Mouse (Mus musculus): ENCODE data around the gene Tex45. TPM values are rescaled to one million over a fixed set of nuclear protein-coding genes. Genes with fewer than 3 reads are reported as not detected.

Tex45 gene
- polyA plus RNA-seq (2015; fragmentation: Nextera tagmentation; extraction: Ambion mirVana) = not detected in 2 replicates

DNA sequence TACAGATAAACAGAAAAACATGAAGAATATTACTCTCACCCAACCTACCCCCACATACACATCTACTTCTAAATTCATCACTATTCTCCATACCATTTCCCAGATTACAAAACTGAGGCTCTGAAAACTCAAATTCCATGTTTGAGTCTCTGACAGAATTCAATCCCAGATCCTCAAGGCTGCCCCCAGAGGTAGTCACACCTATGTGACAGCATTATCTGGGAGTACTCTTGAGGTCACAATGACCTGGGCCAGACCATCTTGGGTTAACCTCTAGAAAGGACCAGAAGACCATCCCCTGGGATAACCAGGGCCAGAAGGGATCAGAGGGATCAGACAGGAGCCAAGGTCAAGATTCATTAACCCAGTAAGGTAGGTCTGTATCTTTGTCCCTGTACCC is at the start of gene Tex45:
Gene Tex45 (plus strand): TSS at position 301 of the 400 bp plus-strand sequence.
- no peak for ATAC-seq (ENCODE audit: low FRiP score, low read depth)
- H3K27ac ChIP-seq = no peak within 1 kb of the TSS
- H3K36me3 ChIP-seq = no peaks in the 10 kb centered on the region
- H3K27me3 ChIP-seq = peaks cover 2% of the 10 kb centered on the region
- H3K4me2 ChIP-seq (replicated peaks) = no peak within 1 kb of the TSS
- no peak within 1 kb of the TSS for H3K9ac ChIP-seq
- no peak within 1 kb of the TSS for H3K4me3 ChIP-seq
- H3K4me1 ChIP-seq = peaks cover 12% of the 10 kb centered on the region; the same call in 1 of the 2 replicates
- H3K9me3 ChIP-seq = no peaks in the 10 kb centered on the region

DNA sequence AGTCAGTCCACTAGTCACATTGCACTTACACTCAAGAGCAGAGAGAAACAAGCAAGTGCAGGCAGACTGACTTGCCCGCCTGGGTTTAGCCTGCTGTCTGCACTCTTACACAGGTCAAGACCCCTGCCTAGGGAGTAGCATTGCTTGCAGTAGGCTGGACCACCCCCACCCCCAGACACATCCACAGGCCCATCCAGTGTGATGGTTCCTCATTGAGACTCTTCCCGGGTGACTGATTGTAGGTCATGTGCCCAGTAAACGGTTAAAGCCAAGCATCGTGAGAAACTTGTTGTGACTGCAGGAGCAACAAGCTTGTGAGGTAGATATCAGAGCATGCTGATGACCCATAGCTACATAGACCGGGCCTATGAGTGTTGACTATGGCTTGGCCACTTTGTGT is 49.2 kb upstream of the Tex45 start:
- Histone ChIP-seq H3K9me3 (no peaks in the 10 kb centered on the region), H3K4me1 (peaks cover 39% of the 10 kb centered on the region), H3K36me3 (no peaks in the 10 kb centered on the region), H3K9ac (no peak overlapping the region), H3K4me2 (replicated peaks) (no peak overlapping the region), H3K27ac (no peak overlapping the region), H3K27me3 (no peaks in the 10 kb centered on the region), H3K4me3 (no peak overlapping the region)
- no peak for ATAC-seq (ENCODE audit: low FRiP score, low read depth)
- 87% methylated on average over 5 of the region's 5 CpGs for WGBS

DNA sequence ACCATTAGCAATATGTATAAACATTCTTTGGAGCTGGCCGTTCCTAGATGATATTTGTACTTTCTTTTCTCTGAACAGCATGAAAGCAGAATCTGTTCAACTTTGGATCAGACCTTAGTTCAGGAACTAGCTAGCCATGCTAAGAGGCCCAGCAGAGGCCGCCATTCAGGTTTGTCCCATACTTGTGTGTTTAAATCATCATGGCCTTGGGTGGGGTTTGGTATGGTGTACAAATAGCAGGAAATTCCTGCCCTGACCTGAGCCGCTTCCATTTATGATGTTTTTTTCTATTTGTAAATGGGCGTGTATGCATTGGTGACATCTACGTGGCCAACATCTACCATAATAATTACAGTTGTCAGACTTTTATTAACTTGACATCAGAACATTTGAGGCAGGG is 45.4 kb upstream of the Tex45 start:
- no peak for ATAC-seq (ENCODE audit: low FRiP score, low read depth)
- 89% methylated on average over 5 of the region's 5 CpGs for WGBS
- Histone ChIP-seq H3K4me2 (replicated peaks) (no peak overlapping the region), H3K4me1 (peaks cover 9% of the 10 kb centered on the region), H3K27me3 (no peaks in the 10 kb centered on the region), H3K27ac (no peak overlapping the region), H3K9ac (no peak overlapping the region), H3K36me3 (peaks cover 26% of the 10 kb centered on the region), H3K4me3 (no peak overlapping the region), H3K9me3 (no peaks in the 10 kb centered on the region)

DNA sequence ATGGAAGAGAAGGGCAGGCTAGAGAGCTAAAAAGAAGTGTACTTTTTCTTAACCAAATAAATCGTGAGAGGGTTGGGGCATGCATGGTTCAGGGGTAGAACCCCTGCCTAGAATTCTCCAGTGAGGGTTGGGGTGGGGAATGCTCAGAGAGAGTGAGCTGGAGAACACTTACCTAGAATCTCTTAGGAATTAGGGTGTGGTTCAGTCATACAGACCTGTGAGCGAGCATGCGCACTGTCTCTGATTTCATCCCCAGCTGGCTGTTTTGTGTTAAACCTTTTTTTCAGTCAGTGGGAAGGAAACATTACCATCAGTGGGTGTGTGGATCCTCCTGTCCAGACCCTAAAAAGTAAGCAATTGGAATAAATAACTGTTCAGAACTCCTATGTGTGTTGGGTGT is 44.5 kb upstream of the Tex45 start:
- Histone ChIP-seq H3K27ac (no peak overlapping the region), H3K9ac (no peak overlapping the region), H3K36me3 (peaks cover 33% of the 10 kb centered on the region), H3K4me3 (no peak overlapping the region), H3K4me2 (replicated peaks) (no peak overlapping the region), H3K27me3 (no peaks in the 10 kb centered on the region), H3K4me1 (no peaks in the 10 kb centered on the region), H3K9me3 (no peaks in the 10 kb centered on the region)
- no peak for ATAC-seq (ENCODE audit: low FRiP score, low read depth)
- WGBS = 85% methylated on average over 3 of the region's 3 CpGs

DNA sequence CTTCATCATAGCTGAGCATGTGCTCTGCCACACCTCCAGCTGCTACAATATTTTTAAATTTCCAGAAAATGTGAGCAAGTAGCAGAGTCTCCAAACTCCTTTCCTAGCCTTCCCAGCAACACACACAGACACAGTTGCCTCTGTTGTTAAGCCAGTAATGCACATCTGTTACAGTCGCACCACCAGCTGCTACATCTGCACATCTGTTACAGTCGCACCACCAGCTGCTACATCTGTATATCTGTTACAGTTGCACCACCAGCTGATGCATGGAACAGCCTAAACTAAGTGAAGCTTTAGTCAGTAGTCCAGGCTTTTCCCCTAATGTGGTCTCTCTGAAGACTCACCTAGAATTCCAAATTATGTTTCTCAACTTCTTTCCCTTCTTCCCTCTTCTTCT is 42.2 kb upstream of the Tex45 start:
- no peaks in the 10 kb centered on the region for H3K4me1 ChIP-seq
- H3K9me3 ChIP-seq = no peaks in the 10 kb centered on the region
- 62% methylated on average over 2 of the region's 2 CpGs for WGBS
- no peak overlapping the region for H3K9ac ChIP-seq
- no peak overlapping the region for H3K4me3 ChIP-seq
- ATAC-seq (ENCODE audit: low FRiP score, low read depth) = no peak; the same call in 1 of the 2 replicates
- H3K4me2 ChIP-seq (replicated peaks) = no peak overlapping the region
- H3K27me3 ChIP-seq = no peaks in the 10 kb centered on the region
- peaks cover 56% of the 10 kb centered on the region for H3K36me3 ChIP-seq
- H3K27ac ChIP-seq = no peak overlapping the region

DNA sequence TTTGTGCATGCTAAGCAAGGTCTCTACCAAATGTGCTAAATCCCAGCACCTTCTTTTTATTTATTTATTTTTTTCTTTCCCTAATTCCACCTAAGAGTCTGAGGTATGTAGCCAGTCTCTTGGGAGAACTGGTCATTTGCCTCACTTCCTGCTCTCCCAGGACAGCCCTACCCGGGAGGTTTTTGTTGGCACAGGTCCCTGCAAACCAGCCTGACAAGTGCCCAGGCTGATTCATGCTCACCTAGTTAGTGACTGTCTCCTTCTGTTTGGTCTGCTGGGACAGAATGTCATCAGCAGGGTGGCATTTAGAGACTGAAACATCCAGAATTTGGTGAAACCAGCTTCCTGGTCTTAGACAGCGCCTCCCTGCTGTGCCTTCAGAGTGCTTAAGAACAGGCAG is 40.7 kb upstream of the Tex45 start:
- Histone ChIP-seq H3K36me3 (peaks cover 70% of the 10 kb centered on the region), H3K4me1 (no peaks in the 10 kb centered on the region), H3K27me3 (no peaks in the 10 kb centered on the region), H3K4me3 (no peak overlapping the region), H3K9me3 (no peaks in the 10 kb centered on the region), H3K9ac (no peak overlapping the region), H3K4me2 (replicated peaks) (no peak overlapping the region), H3K27ac (no peak overlapping the region)
- 80% methylated on average over 2 of the region's 2 CpGs for WGBS
- ATAC-seq (ENCODE audit: low FRiP score, low read depth) = no peak

DNA sequence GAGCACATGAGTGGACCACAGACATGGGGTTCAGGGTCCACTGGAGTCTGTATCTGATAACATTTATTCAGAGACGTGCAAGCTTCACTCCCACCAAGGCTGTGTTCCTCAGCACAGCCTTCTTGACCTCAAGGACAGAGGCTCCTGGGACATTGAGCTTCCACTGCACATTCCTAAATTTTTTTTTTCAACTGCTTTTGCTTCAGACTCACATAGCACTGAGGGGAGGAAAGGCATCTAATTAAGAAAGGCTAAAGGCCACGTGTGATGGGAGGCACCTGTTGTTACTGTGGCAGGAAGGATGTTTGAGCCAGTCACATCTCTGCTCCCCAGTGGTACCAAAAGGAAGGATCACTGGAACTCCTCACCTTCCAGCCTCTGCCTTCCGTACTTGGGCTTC is 39.5 kb upstream of the Tex45 start:
- no peak overlapping the region for H3K4me3 ChIP-seq
- H3K9me3 ChIP-seq = no peaks in the 10 kb centered on the region
- H3K27me3 ChIP-seq = no peaks in the 10 kb centered on the region
- ATAC-seq (ENCODE audit: low FRiP score, low read depth) = no peak
- no peak overlapping the region for H3K4me2 ChIP-seq (replicated peaks)
- peaks cover 81% of the 10 kb centered on the region for H3K36me3 ChIP-seq
- H3K4me1 ChIP-seq = no peaks in the 10 kb centered on the region
- H3K9ac ChIP-seq = no peak overlapping the region
- WGBS = 92% methylated on average over 3 of the region's 3 CpGs
- H3K27ac ChIP-seq = no peak overlapping the region

DNA sequence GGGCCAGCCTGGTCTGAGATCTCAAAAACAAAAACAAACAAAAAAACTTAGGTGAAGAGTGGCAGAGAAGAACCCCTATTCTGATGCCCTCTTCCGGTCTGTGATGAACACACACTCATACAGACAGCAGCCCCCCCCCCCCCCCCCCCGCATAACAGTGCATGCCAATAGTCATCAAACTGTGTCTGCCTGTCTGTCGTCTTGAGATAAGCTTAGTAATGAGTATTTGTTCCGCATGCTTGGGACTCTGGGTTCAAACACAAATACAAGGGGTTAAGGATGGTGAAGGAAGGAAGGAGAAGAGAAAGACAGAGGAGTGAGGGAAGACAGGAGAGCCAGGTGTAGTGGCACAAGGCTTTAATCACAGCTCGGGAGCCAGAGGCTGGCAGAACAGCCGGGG is 34.2 kb upstream of the Tex45 start:
- H3K4me1 ChIP-seq = no peaks in the 10 kb centered on the region
- H3K27me3 ChIP-seq = no peaks in the 10 kb centered on the region
- no peak overlapping the region for H3K9ac ChIP-seq
- H3K9me3 ChIP-seq = no peaks in the 10 kb centered on the region
- no peak overlapping the region for H3K4me3 ChIP-seq
- H3K4me2 ChIP-seq (replicated peaks) = no peak overlapping the region
- no peak overlapping the region for H3K27ac ChIP-seq
- ATAC-seq (ENCODE audit: low FRiP score, low read depth) = no peak
- WGBS = 81% methylated on average over 6 of the region's 6 CpGs
- peaks cover 98% of the 10 kb centered on the region for H3K36me3 ChIP-seq

DNA sequence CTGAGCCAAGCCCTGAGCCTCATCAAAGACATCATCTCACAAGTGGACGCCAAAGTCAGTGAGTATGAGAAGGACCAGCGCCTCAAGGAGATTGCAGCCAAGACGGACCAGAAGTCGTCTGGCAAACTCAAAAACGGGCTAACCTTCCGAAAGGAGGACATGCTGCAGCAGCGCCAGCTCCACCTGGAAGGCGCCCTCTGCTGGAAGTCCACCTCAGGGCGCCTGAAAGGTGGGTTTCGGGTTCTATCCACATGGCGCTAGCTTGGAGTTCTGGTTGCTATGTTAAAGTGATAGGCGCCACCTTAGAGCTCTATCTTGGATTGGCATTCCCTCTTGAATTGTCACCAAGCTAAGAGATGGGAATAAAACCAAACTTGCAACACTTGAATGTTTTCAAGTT is 31.2 kb upstream of the Tex45 start:
- H3K9ac ChIP-seq = no peak overlapping the region
- 80% methylated on average over 12 of the region's 12 CpGs for WGBS
- no peak for ATAC-seq (ENCODE audit: low FRiP score, low read depth)
- H3K4me3 ChIP-seq = no peak overlapping the region
- H3K27ac ChIP-seq = no peak overlapping the region
- H3K4me1 ChIP-seq = no peaks in the 10 kb centered on the region
- peaks cover 95% of the 10 kb centered on the region for H3K36me3 ChIP-seq
- no peak overlapping the region for H3K4me2 ChIP-seq (replicated peaks)
- H3K27me3 ChIP-seq = no peaks in the 10 kb centered on the region
- H3K9me3 ChIP-seq = no peaks in the 10 kb centered on the region

DNA sequence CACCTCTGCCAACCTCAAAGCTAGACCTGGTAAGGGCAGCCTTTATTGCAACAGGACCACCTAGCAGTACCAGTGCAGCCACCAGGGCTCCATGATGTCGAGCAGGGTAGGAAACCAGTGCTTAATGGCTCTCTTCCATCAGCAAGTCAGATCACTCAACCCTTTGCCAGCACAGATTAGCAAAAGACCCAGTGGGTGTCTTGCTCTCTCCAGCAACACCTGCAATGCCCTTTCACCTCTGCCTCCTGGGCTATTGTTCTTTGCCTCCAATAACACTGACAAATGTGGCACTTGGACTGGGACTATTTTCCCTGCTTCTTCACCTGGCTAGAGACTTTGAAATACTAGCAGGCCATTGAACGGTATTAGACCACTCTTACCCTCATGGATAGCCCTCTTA is 21.4 kb upstream of the Tex45 start:
- Histone ChIP-seq H3K27me3 (no peaks in the 10 kb centered on the region), H3K9ac (no peak overlapping the region), H3K4me1 (no peaks in the 10 kb centered on the region), H3K4me3 (no peak overlapping the region), H3K4me2 (replicated peaks) (no peak overlapping the region), H3K36me3 (peaks cover 94% of the 10 kb centered on the region), H3K9me3 (no peaks in the 10 kb centered on the region), H3K27ac (no peak overlapping the region)
- 89% methylated on average over 2 of the region's 2 CpGs for WGBS
- no peak for ATAC-seq (ENCODE audit: low FRiP score, low read depth)

DNA sequence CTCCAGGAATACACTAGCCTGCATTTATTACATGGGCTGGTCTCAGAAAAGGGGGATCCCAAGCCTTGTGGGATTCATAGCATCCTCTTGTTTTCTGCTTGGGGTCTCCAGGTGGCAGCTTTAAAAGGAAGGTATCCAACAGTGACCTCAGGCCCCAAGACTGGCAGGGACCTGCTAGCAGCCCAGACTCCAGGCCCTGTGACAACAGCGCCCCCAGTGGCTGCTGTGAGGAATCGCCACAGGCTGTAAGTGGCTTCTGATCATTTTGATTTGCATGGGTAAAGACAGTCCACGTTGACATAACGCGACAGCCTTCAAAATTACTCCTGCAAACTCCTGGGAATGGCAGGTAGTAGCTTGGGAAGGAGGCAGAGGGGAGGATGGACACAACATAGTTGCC is 20.0 kb upstream of the Tex45 start:
- 41% methylated on average over 5 of the region's 5 CpGs for WGBS
- Histone ChIP-seq H3K9ac (no peak overlapping the region), H3K27me3 (no peaks in the 10 kb centered on the region), H3K4me2 (replicated peaks) (no peak overlapping the region), H3K36me3 (peaks cover 97% of the 10 kb centered on the region), H3K9me3 (no peaks in the 10 kb centered on the region), H3K4me1 (no peaks in the 10 kb centered on the region), H3K4me3 (no peak overlapping the region), H3K27ac (no peak overlapping the region)
- ATAC-seq (ENCODE audit: low FRiP score, low read depth) = no peak

DNA sequence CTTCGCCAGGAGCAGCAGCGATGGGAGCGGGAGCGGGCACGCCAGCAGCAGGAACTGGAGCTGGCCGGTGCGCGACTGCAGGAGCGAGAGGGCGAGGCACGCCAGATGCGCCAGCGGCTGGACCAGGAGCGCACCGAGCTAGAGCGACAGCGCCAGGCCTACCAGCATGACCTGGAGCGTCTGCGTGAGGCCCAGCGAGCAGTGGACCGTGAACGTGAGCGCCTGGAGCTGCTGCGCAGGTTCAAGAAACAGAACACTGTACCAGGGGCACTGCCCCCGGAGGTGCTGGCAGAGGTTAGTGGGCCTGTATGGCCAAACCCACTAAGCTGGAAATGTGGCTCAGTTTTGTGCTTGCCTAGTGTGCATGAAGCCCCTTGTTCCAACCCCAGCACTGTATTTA is 18.7 kb upstream of the Tex45 start:
- no peaks in the 10 kb centered on the region for H3K27me3 ChIP-seq
- H3K36me3 ChIP-seq = peaks cover 99% of the 10 kb centered on the region

DNA sequence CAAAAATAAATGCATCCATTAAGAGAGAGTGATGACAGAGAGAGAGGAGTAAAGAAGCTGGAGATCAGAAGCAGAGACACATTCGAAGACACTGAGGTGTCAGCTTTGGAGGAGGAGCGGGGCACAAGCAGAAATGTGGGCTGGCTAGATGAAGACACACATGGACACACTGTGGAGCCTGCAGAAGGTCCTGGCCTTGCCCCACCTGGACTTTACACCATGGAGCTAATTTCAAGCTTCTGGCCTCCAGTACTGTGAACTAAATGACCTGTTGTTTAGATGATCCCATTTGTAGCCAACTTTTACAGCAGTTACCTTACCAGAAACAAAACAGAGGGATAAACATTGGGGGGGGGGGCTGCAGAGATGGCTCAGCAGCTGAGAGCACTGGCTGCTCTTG is 7.4 kb upstream of the Tex45 start:
- H3K27me3 ChIP-seq = no peaks in the 10 kb centered on the region
- no peak overlapping the region for H3K9ac ChIP-seq
- no peak overlapping the region for H3K4me3 ChIP-seq
- 78% methylated on average over 2 of the region's 2 CpGs for WGBS
- H3K4me2 ChIP-seq (replicated peaks) = no peak overlapping the region
- ATAC-seq (ENCODE audit: low FRiP score, low read depth) = no peak
- H3K36me3 ChIP-seq = peaks cover 15% of the 10 kb centered on the region
- peaks cover 8% of the 10 kb centered on the region; the same call in 1 of the 2 replicates for H3K4me1 ChIP-seq
- H3K9me3 ChIP-seq = no peaks in the 10 kb centered on the region
- no peak overlapping the region for H3K27ac ChIP-seq

More for the DNA sequence above, 18.7 kb upstream of the Tex45 start:
- Histone ChIP-seq H3K9ac (no peak overlapping the region), H3K27ac (no peak overlapping the region), H3K4me2 (replicated peaks) (no peak overlapping the region), H3K4me3 (no peak overlapping the region), H3K9me3 (no peaks in the 10 kb centered on the region), H3K4me1 (no peaks in the 10 kb centered on the region)
- ATAC-seq (ENCODE audit: low FRiP score, low read depth) = no peak
- 94% methylated on average over 25 of the region's 25 CpGs for WGBS
